Mouse (Mus musculus): Measurements from ENCODE around the gene Fgfbp1.
A peak's percentile ranks its signal among the peaks of the same experiment; 100 is the strongest.

Gene Fgfbp1

DNA sequence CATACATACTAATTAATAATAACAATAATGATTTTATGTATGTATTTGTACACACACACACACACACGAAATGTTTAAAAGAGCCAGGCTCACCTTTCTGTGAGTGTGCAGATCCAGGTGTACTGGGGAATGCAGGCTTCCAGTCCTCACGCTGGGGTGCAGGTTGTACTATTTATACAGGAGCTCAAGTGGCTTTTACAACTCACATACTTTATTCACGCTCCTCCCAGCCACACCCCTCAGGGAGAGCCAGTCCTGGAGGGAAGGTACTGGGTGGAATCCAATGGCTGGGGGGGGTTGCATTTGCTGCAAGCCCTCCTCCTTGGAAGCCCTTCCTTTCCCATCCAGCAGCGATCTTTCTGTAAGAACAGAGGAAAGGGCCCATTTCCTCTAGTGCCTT is at the start of gene Fgfbp1:
TSS of gene Fgfbp1 (minus strand) at position 160 of the 400 bp plus-strand sequence.
- no peak for ATAC-seq (ENCODE audit: insufficient number of reproducible peaks, low FRiP score, low TSS enrichment)

GRCm38 (mm10) chr5:43998295-43998989 is 16.9 kb upstream of the Fgfbp1 start:
- ATAC-seq (ENCODE audit: insufficient number of reproducible peaks, low FRiP score, low TSS enrichment) = no peak

DNA sequence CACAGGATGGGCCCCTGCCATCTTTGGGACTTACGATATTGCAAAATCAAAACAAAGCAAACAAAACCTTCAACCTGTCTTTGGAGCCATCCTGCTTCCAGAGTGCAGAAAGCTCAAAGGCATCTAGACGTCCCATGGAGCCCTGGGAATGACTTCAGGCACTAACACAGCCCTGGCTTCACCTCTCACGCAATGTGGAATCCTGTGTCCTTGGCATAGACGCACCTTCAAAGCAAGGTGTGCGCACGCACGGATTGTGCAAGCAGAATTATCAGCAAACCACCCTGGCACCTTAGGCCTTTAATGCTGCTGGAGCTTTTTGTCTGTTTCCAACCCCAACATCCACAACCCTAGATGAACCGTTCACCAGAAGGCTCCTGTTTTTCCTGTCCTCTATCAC is 16.0 kb upstream of the Fgfbp1 start:
- no peak for ATAC-seq (ENCODE audit: insufficient number of reproducible peaks, low FRiP score, low TSS enrichment)

DNA sequence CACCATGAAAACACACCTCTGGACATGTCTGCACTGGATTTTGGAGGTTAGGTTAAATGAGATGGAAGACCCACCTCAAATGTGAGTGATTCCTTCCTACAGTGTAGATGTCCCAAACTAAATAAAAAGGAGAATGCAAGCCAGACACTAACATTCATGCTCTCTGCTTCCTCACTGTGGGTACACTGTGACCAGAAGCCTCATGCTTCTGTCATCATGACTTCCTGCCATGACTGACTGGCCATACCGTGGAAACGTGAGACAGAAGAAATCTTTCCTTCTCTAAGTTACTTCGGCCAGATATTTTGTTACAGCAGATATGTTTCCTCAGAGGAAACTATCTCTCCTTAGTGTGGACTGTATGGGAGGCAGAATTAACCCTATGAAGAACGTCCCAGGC is 14.6 kb upstream of the Fgfbp1 start:
- ATAC-seq (ENCODE audit: insufficient number of reproducible peaks, low FRiP score, low TSS enrichment) = no peak

DNA sequence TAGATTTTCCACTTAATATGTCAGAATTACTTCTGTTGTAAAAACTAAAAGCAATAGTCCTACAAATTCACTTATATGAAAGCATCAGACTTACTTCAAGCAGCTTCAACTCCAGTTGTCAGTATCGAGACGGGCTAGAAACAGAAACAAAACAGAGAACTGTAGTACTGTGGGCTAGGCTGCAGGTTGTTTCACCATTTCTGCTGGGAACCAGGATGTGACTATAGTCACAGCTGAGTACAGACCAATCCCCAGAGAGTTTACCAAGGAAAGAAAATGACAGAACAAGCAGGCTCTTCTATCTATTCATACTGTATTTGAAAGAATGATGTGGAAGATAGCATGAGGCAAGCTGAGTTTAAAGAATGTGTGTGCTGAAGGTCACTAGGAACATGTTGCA is 13.4 kb upstream of the Fgfbp1 start:
- ATAC-seq (ENCODE audit: insufficient number of reproducible peaks, low FRiP score, low TSS enrichment) = no peak

- no peak for ATAC-seq (ENCODE audit: insufficient number of reproducible peaks, low FRiP score, low TSS enrichment)
Observed at GRCm38 (mm10) chr5:43990316-43990715, 8.7 kb upstream of the Fgfbp1 start.

- no peak for ATAC-seq (ENCODE audit: insufficient number of reproducible peaks, low FRiP score, low TSS enrichment)
Observed at GRCm38 (mm10) chr5:43989017-43989416, 7.4 kb upstream of the Fgfbp1 start.

- no peak for ATAC-seq (ENCODE audit: insufficient number of reproducible peaks, low FRiP score, low TSS enrichment)
Observed at GRCm38 (mm10) chr5:43986212-43986611, 4.6 kb upstream of the Fgfbp1 start.

GRCm38 (mm10) chr5:43982896-43983295 is 1.3 kb upstream of the Fgfbp1 start:
- ATAC-seq (ENCODE audit: insufficient number of reproducible peaks, low FRiP score, low TSS enrichment) = no peak

GRCm38 (mm10) chr5:43980397-43980796 is 1.2 kb downstream of the Fgfbp1 start:
- no peak for ATAC-seq (ENCODE audit: insufficient number of reproducible peaks, low FRiP score, low TSS enrichment)

- no peak for ATAC-seq (ENCODE audit: insufficient number of reproducible peaks, low FRiP score, low TSS enrichment)
Observed at GRCm38 (mm10) chr5:43976821-43977561, 4.6 kb downstream of the Fgfbp1 start.

DNA sequence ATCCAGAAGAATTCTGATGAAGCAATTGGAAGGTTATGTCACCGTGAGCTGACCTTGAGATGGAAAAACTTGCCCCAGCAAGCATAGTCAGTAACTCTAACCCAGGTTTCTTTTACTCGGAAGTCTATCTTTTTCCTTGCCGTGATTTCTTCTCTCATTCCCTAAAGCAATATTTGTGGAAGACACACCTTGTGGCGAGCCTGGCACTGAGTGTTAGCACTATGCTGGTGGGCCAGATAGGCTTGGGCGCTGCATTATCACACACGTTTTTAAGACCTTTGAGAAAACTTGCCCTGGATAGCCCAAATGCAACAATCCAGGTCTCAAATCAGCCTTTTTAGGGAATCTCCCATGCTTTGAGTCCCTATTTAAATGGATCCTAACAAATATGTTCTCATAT is 7.4 kb downstream of the Fgfbp1 start:
- ATAC-seq (ENCODE audit: insufficient number of reproducible peaks, low FRiP score, low TSS enrichment) = no peak

GRCm38 (mm10) chr5:43971156-43971555 is 10.4 kb downstream of the Fgfbp1 start:
- ATAC-seq (ENCODE audit: insufficient number of reproducible peaks, low FRiP score, low TSS enrichment) = no peak

GRCm38 (mm10) chr5:43970532-43970931 is 11.0 kb downstream of the Fgfbp1 start:
- no peak for ATAC-seq (ENCODE audit: insufficient number of reproducible peaks, low FRiP score, low TSS enrichment)

- ATAC-seq (ENCODE audit: insufficient number of reproducible peaks, low FRiP score, low TSS enrichment) = no peak
Observed at GRCm38 (mm10) chr5:43968634-43969033, 12.9 kb downstream of the Fgfbp1 start.

- ATAC-seq (ENCODE audit: insufficient number of reproducible peaks, low FRiP score, low TSS enrichment) = no peak
Observed at GRCm38 (mm10) chr5:43961056-43961455, 20.5 kb downstream of the Fgfbp1 start.

DNA sequence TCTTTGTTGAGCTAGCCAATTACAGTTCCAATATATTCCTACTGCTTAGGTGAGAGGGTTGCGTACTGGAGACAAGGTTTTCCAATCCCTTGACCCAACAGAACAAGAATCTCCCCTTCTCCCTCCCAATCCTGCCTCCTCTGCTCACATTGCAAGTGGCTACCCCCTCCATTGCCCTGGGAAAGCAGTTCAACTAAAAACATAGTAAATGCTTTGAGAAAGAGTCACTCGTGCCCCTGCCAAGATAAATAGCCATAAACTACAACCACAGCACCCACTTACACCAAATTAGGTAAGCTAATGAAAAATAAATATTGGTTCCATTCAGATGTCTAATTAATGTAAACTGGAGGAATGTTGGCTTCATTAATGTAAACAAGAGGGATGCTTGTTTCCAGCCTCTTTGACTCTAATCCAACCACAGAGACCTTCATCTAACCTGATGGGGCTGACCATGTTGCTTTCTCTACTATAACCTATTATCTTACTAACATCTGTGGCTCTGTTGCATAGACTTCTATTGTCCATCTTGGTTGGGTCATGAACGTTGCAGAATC is 21.6 kb downstream of the Fgfbp1 start:
- no peak for ATAC-seq (ENCODE audit: insufficient number of reproducible peaks, low FRiP score, low TSS enrichment)

- ATAC-seq (ENCODE audit: insufficient number of reproducible peaks, low FRiP score, low TSS enrichment) = no peak
Observed at GRCm38 (mm10) chr5:43953241-43953640, 28.3 kb downstream of the Fgfbp1 start.

DNA sequence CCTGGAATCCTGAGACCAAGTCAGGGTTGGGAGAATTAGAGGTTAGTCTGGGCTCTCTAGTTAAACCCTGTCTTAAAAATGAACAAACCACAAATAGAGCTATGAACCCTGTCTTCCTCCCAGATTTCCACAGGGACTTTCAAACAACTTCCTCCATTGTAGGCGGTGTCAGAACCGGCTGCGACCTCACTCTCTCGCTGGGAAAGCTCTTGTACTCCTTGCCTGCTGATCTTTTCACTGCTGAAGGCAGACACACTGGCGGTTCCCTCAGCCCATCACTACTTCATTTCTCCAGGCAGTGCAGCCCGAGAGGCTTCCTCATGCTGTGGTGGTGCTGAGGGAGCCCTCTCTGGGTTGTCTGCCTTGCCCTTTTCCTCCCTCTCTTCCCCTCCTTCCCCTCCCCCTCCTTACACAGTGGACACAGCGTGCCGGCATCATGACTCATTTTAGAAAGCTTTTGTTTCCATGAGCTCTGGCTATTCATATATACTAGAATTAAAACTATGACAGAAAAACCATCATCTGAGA is 32.8 kb downstream of the Fgfbp1 start:
- no peak for ATAC-seq (ENCODE audit: insufficient number of reproducible peaks, low FRiP score, low TSS enrichment)

GRCm38 (mm10) chr5:43948111-43948743 is 33.4 kb downstream of the Fgfbp1 start:
- ATAC-seq (ENCODE audit: insufficient number of reproducible peaks, low FRiP score, low TSS enrichment) = peak; percentile 40; the same call in 1 of the 2 replicates

All from cerebellum, adult (tissue).